ENCODE assay signal across 9 mouse cellular contexts in the genomic region with DNA sequence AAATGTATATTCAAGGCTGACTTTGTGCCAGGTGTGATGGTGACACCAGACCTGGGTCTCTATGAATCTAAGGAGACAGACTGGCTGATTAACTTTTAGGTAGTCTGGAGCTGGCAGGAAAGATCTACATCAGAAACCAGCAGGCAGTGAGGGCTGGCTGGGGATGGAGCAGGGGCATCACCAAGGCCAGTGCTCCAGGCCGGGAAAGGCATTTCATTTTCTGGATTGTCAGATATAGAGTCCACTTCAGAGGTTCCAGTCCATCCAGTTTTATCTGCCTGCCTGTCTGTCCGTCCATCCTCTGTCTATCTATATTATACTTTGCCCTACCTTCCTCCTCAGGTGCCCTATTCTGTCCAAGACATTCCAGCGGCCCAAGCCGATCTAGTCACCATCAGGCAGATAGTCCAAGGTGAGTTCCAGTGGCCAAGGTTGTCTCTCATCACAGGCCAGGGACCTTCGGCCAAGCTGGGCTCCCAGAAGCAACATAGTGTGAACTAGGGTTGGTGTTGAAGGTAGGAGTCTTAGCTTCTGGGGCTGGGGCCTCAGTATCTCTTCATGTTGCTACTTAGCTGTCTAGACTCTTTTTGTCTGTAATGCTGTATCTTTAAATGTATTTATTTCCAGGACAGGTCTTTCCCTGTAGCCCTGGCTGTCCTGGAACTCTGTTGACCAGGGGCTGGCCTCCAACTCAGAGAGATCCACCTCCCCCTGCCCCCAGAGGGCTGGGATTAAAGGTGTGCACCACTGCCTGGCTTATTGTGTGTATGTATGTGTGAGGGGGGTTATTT. TPM values are rescaled to one million over a fixed set of nuclear protein-coding genes. Genes with fewer than 3 reads are reported as not detected.
DNase-seq lines count a peak whose midpoint lies in the region; ATAC-seq lines count a peak whose summit lies in the region.
"Had no signal": no experiment of that assay in that cellular context is flagged by ENCODE, and none has a peak within 500 bp of the region (broad histone marks: within the 10 kb centered on the region; RNA-seq: fewer than 3 reads in every experiment).

No protein-coding gene starts in this region.

- no peaks in the 10 kb centered on the region for H3K4me1 ChIP-seq in embryonic facial prominence, embryonic 14.5 days (ENCODE audit: control insufficient read depth, insufficient read depth, low read length)
- 0 out of 2 replicates have a peak, but pooled peaks cover 8% of the 10 kb centered on the region for H3K4me1 ChIP-seq in intestine, embryonic 15.5 days (replicated peaks)
- H3K4me1 ChIP-seq in neural tube, embryonic 11.5 days (ENCODE audit: control insufficient read depth, insufficient read depth, low read length), result no peaks in the 10 kb centered on the region

- DNase-seq in retina, embryonic 14.5 days (ENCODE audit: low spot score), result peak; percentile 44
- DNase-seq in retina, postnatal 1 day, result no peak
- DNase-seq in embryonic facial prominence, embryonic 14.5 days (ENCODE audit: low spot score), result peak; percentile 12
- peak; percentile 39 for DNase-seq in neural tube, embryonic 11.5 days (ENCODE audit: low spot score)
- no peak for DNase-seq in layer of hippocampus, postnatal 14 days (ENCODE audit: low spot score in 2 of 2)
- DNase-seq in urinary bladder, postnatal 14 days (ENCODE audit: low spot score), result no peak

- H3K4me2 ChIP-seq in embryonic facial prominence, embryonic 14.5 days (ENCODE audit: low read depth, low read length), result no peak overlapping the region
- H3K4me2 ChIP-seq in intestine, embryonic 15.5 days (replicated peaks), result no peak overlapping the region
- no peak overlapping the region for H3K4me2 ChIP-seq in neural tube, embryonic 11.5 days (ENCODE audit: low read depth)

- H3K9ac ChIP-seq in embryonic facial prominence, embryonic 14.5 days (ENCODE audit: low read depth, low read length), result no peak overlapping the region
- H3K9ac ChIP-seq in intestine, embryonic 15.5 days, result no peak overlapping the region
- H3K9ac ChIP-seq in neural tube, embryonic 11.5 days (ENCODE audit: low read length), result no peak overlapping the region

- H3K4me3 ChIP-seq in embryonic facial prominence, embryonic 14.5 days (ENCODE audit: low read depth, low read length), result no peak overlapping the region
- H3K4me3 ChIP-seq in intestine, embryonic 15.5 days (replicated peaks), result no peak overlapping the region
- no peak overlapping the region for H3K4me3 ChIP-seq in neural tube, embryonic 11.5 days (ENCODE audit: low read depth, low read length)

- 0 out of 2 replicates have a peak, but pooled peaks cover 3% of the 10 kb centered on the region for H3K9me3 ChIP-seq in embryonic facial prominence, embryonic 14.5 days (ENCODE audit: control insufficient read depth, low read length)
- no peaks in the 10 kb centered on the region for H3K9me3 ChIP-seq in intestine, embryonic 15.5 days
- H3K9me3 ChIP-seq in neural tube, embryonic 11.5 days (ENCODE audit: control insufficient read depth, low read length), result no peaks in the 10 kb centered on the region

- H3K27ac ChIP-seq in embryonic facial prominence, embryonic 14.5 days (replicated peaks; ENCODE audit: low read depth, low read length), result peak overlapping the region; percentile 15; the same call in 1 of the 2 replicates
- H3K27ac ChIP-seq in intestine, embryonic 15.5 days, result peak overlapping the region; percentile 68; the same call in 1 of the 2 replicates
- no peak overlapping the region for H3K27ac ChIP-seq in neural tube, embryonic 11.5 days (ENCODE audit: low read depth, low read length)

- no peaks in the 10 kb centered on the region for H3K27me3 ChIP-seq in embryonic facial prominence, embryonic 14.5 days (replicated peaks; ENCODE audit: control insufficient read depth, insufficient read depth, low read length)
- no peaks in the 10 kb centered on the region for H3K27me3 ChIP-seq in intestine, embryonic 15.5 days (replicated peaks)
- H3K27me3 ChIP-seq in neural tube, embryonic 11.5 days (ENCODE audit: control insufficient read depth, insufficient read depth, low read length), result no peaks in the 10 kb centered on the region

- no peak for ATAC-seq in embryonic facial prominence, embryonic 14.5 days (ENCODE audit: low read depth)
- ATAC-seq in intestine, embryonic 15.5 days, result no peak
- ATAC-seq in neural tube, embryonic 11.5 days (ENCODE audit: insufficient read depth, low FRiP score, low TSS enrichment), result no peak

- WGBS in embryonic facial prominence, embryonic 14.5 days, result 71% methylated on average over 5 of the region's 5 CpGs
- 63% methylated on average over 5 of the region's 5 CpGs for WGBS in intestine, embryonic 15.5 days
- WGBS in neural tube, embryonic 11.5 days, result 74% methylated on average over 5 of the region's 5 CpGs

- peaks cover 22% of the 10 kb centered on the region for H3K36me3 ChIP-seq in embryonic facial prominence, embryonic 14.5 days (ENCODE audit: control insufficient read depth, insufficient read depth, low read length)
- 0 out of 2 replicates have a peak, but pooled peaks cover 5% of the 10 kb centered on the region for H3K36me3 ChIP-seq in intestine, embryonic 15.5 days
- 0 out of 2 replicates have a peak, but pooled peaks cover 2% of the 10 kb centered on the region for H3K36me3 ChIP-seq in neural tube, embryonic 11.5 days (ENCODE audit: control insufficient read depth, insufficient read depth, low read length)

RNA-seq across cellular contexts. Expression of a gene that starts 4.6 kb away (rescaled TPM):
- polyA plus RNA-seq in embryonic facial prominence, embryonic 14.5 days (2014; fragmentation: Nextera tagmentation; extraction: Ambion mirVana), result 2,264 and 2,593 TPM in 2 replicates
- 2,607 and 2,658 TPM in 2 replicates for polyA plus RNA-seq in intestine, embryonic 15.5 days (2015; fragmentation: Nextera tagmentation; extraction: Ambion mirVana)
- 3,675 and 3,804 TPM in 2 replicates for polyA plus RNA-seq in neural tube, embryonic 11.5 days (2014; fragmentation: Nextera tagmentation; extraction: Ambion mirVana)
- total RNA-seq in layer of hippocampus, postnatal 14 days (2021), result 1,000 to 10,000 TPM; 1,835 to 1,925 TPM

RNA-seq across cellular contexts. Expression of a gene that starts 17.6 kb away (rescaled TPM):
- 0.48 and 1.1 TPM in 2 replicates for polyA plus RNA-seq in embryonic facial prominence, embryonic 14.5 days (2014; fragmentation: Nextera tagmentation; extraction: Ambion mirVana)
- polyA plus RNA-seq in intestine, embryonic 15.5 days (2015; fragmentation: Nextera tagmentation; extraction: Ambion mirVana), result 0.18 TPM in 1 of 2 replicates, not detected in the other
- 0.42 and 0.81 TPM in 2 replicates for polyA plus RNA-seq in neural tube, embryonic 11.5 days (2014; fragmentation: Nextera tagmentation; extraction: Ambion mirVana)
- under 1 TPM; 0.48 to 0.67 TPM for total RNA-seq in layer of hippocampus, postnatal 14 days (2021)
- total RNA-seq: common myeloid progenitor, adult 5-6 weeks had no signal
- polyA plus RNA-seq: liver, embryonic 16.5 days had no signal

RNA-seq across cellular contexts. Expression of a gene that starts 34.9 kb away (rescaled TPM):
- polyA plus RNA-seq in embryonic facial prominence, embryonic 14.5 days (2014; fragmentation: Nextera tagmentation; extraction: Ambion mirVana), result 30.0 and 32.7 TPM in 2 replicates
- polyA plus RNA-seq in intestine, embryonic 15.5 days (2015; fragmentation: Nextera tagmentation; extraction: Ambion mirVana), result 24.2 and 29.4 TPM in 2 replicates
- 34.5 and 39.5 TPM in 2 replicates for polyA plus RNA-seq in neural tube, embryonic 11.5 days (2014; fragmentation: Nextera tagmentation; extraction: Ambion mirVana)
- total RNA-seq in layer of hippocampus, postnatal 14 days (2021), result 10 to 100 TPM; 31.9 to 38.1 TPM

Comparison
In these comparisons a context has a peak if more than half of its experiments do, and no peak if none do; other contexts are left out.
1. DNase-seq: peak in retina, embryonic 14.5 days (single experiment), embryonic facial prominence, embryonic 14.5 days (single experiment) and neural tube, embryonic 11.5 days (single experiment); none in retina, postnatal 1 day (single experiment), layer of hippocampus, postnatal 14 days (0 of 2) and urinary bladder, postnatal 14 days (single experiment).